Mouse (Mus musculus) 3134 (cell line): ENCODE measurements around the gene Pdcd1.
"Not testable (repeated sequence)": the region's sequence is repeated elsewhere in the genome, so short reads cannot be mapped to it uniquely, and the experiment has no call there.

Experiments used
- DNase-seq: peaks from one replicate; pipeline ENCODE4 v3.0.0-alpha.2; 2011; ENCODE audit warnings: low spot score; ENCODE audit not compliant: insufficient read length; ENCODE audit errors: extremely low read depth

Gene Pdcd1

DNA sequence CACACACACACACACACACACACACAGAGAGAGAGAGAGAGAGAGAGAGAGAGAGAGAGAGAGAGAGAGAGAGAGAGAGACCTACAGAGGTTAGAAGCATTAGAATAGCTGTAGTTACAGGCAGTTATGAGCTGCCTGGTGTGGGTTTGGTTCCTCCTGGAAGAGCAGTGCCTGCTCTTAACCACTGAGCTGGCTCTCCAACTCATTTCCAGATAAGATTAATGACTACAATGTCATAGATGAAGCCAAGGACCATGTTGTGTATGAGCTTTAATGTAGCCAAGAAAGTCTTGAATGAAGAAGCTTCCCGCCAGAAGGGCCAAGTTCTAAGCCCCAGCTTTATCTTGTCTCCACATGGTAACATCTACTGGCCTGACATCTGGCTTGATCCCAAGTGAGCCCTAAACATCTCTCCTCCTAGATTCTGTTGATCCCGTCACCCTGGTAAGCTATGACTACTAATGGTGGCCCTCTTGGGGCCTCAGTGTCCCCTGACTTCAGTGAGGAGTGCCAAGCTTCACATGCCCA lies 19.2 kb downstream of the Pdcd1 start:
- DNase-seq = no peak

DNA sequence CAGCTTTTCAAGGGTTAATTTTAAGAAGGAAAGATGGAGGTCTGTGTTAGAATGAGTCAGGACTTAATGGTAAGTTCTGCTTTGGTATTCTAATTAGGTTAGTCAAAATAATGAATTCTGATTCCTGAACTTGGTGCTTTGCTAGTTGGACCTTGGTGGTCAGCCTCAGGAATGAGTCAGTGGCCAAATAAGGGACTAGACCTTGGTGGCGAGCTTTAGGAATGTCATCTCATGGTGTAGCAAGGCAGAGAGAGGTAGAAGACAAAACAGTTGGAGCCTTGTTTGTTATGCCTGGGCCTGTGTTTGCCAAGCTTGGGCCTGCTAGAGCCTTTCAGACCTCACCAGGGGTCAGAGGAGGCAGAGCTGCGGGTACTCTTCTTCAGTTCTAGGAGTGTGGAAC lies 23.6 kb downstream of the Pdcd1 start:
- no peak for DNase-seq

DNA sequence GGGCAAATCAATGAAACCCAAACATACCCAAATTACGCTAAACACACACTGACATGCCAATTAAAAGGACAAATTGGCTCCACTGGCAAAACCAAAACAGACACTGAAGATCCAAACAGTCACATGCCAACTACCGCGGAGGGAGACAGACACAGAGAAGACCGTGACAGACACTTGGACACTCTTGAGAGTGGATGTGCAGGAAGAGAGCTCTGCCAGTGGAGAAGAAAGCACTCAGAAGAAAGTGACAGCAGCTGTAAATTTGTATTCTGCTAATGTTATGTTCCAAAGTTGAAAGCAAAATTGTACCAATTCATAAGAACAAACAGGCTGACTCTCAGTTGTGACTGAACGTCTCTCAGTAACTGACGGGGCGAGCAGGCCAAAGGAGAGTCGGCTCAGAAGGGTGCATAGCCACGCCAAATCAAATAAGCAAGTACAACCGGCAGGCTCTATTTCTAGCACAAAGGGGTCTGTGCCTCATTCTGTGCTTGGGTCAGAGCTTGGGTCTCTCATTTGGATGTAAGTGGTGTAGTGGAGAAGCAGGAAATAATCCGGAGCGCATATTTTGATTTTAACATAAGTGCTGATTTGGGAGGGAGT lies 24.7 kb downstream of the Pdcd1 start:
- DNase-seq = no peak

DNA sequence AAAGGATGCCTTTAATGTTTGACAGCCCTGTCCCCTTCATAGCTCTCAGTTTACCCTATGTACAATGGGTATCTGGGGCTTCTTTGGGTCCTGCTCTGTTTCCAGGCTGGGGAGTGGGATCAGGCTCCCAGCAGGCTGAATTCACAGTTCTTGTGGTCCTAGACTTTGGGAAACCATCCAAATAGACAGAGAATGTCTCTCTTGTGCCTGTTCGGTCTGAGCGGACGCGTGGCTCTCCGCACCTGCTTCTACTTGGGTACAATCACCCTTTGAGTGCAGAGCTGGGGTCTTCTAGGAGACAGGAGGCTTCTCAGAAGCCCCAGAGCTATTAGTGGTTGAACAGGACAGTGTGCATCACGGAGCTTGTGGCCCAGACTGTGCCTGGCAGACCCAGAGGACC lies 32.2 kb downstream of the Pdcd1 start, which contains the start of gene Neu4:
TSS of gene Neu4 (plus strand) at position 301 of the 400 bp plus-strand sequence.
- DNase-seq = no peak

DNA sequence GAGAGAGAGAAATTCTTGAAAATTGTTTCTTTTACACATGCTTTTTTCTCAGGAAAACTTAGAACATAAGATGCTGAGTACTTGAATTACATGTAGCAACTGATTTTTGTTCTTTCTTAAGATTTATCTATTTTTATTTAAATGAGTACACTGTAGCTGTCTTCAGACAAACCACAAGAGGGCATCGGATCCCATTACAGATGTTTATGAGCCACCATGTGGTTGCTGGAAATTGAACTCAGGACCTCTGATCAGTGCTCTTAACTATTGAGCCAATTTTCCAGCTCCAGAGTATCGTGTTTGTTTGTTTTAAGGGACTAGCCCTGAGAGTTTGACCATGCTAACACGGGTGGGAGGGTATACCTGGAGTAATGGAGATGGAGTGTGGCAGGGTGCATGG lies 40.7 kb downstream of the Pdcd1 start:
- DNase-seq = no peak

- DNase-seq = not testable (repeated sequence)
These were observed 43.5 kb downstream of the Pdcd1 start for GRCm38 (mm10) chr1:94008826-94009225.

DNA sequence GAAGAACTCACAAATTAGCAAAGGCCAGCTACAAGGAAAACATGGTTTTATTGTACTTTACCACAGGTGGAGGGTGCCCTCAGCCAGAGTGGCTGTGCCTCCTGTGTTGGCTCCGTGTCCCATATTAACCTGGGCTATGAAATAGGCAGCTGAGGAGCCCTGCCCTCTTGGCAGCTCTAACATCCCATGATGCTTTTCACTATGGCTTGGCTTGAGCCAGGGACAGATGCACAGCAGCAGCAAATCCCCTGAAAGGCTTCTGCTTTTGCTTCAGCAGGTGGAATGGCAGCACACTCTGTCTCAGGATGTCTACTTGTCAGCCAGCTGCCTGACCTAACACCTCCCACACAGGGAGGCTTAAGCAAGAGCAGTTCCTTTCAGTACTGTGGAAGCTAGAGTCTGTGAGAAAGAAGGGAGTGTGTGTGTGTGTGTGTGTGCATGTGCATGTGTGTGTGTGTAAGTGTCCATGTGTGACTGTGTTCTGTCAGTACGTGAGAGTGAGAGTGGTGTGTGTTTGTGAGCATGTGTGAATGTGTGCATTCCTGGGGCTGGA lies 46.3 kb downstream of the Pdcd1 start:
- DNase-seq = not testable (repeated sequence)

DNA sequence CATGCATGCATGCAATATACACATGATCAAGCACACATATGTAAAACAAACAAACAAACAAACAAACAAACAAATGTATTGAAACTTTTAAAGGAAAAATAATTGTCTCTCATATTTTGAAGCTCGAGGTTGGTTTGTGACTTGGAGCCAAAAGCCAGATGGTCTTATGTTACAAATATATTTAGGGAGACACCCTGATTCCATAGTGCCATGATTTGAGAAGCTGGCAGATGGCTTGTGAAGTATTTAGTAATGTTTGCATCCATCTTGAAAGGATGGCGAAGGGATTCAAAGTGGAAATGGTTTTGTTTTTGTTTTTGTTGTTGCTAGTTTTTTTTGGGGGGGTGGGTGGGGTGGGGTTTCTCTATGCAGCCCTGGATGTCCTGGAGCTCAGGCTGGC lies 51.3 kb downstream of the Pdcd1 start:
- no peak for DNase-seq

DNA sequence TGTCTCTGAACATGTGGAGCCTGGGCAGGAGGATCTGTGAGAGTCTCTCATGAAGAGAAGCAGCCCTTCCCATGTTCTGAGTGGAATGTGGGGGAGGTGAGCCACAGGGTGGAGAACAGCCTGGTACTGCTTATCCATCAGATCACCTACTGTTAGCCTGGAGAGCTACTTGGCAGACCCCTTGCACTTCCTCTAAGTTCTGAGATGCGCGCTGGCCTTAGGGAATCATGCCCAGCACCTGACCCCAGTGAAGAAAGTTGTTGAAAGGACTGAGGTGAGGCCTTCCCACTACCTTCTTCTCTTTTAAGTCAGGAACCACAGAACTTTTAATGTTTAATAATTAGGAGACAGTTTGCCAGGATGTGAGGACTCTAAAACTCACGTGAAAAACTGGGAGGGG lies 60.9 kb downstream of the Pdcd1 start:
- not testable (repeated sequence) for DNase-seq

- not testable (repeated sequence) for DNase-seq
These were observed 61.3 kb downstream of the Pdcd1 start for GRCm38 (mm10) chr1:93991068-93991467.

DNA sequence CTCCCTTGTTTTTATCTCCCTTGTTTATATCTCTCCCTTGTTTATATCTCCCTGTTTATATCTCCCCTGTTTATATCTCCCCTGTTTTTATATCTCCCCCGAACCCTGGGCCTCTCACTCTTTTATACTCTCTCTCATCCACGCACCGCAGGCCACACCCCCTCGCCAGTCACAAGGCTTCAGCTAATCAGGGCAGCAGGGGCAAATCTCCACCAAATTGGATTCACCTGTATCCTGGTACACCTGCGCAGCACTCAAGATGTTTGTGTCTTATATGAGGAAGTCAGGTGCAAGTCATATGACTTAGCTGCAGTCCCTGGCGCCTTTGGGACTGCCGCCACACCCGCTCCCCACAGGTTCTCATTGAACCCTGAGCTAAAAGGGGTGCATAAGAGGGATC lies 62.1 kb downstream of the Pdcd1 start, which contains the start of gene Gal3st2c:
TSS of gene Gal3st2c (plus strand) at position 301 of the 400 bp plus-strand sequence.
- not testable (repeated sequence) for DNase-seq

DNA sequence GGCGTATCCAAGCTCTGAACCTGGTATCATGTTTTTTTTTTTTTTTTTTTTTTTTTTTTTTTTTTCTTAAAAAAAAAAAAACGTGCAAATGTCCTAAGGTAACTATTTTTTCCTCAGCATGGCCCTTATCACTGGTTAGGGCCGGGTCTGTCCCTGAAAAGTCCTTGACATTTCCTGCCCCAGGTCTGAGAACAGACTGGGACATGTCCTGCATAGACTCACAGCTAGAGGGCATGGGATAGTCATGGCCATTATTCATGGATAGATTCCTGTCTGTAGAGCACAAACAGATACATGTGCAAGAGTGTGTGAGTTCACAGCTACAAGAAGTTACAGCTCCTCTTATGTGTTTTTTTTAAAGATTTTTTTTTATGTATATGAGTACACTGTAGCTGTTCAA lies 63.6 kb downstream of the Pdcd1 start:
- no peak for DNase-seq
